Mouse (Mus musculus): ENCODE measurements around the gene Gpx4.

DNA sequence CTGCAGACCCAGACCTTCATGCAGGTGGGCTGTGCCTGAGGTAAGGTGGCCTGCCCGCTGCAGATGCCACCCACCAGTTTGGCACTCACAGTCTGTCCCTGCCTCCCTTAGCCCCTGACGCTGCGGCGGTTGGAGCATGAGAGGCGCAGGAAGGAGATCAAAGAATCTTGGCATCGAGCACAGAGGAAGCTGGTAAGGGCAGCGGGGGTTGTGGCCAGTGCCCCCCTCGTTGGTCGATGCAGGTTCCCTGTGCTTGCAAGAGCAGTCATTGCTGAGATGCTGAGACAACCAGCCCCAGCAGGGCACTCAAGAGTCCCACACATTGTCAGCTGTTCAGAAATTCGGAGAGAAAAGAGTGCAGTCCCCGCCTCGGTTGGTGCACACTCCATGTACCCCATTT, 24.8 kb upstream of the Gpx4 start:
- TF ChIP-seq TCF12 (IDR thresholded peaks at IDR 0.05; ENCODE audit: insufficient read depth, poor library complexity, severe bottlenecking): no peak
- no peak for TF ChIP-seq MYOD1 (IDR thresholded peaks at IDR 0.05; ENCODE audit: control insufficient read depth in 1 of 3, insufficient read length in 2 of 3, low read depth in 2 of 3)
- TF ChIP-seq POLR2A (IDR thresholded peaks at IDR 0.05; ENCODE audit: insufficient read length, low read depth): no peak
- TF ChIP-seq E2F4 (IDR thresholded peaks at IDR 0.05; ENCODE audit: insufficient read depth): no peak
